Mouse (Mus musculus): ENCODE measurements around the gene Gm44790.
A peak's percentile ranks its signal among the peaks of the same experiment; 100 is the strongest.
"Not testable (repeated sequence)": the region's sequence is repeated elsewhere in the genome, so short reads cannot be mapped to it uniquely, and the experiment has no call there.

The Gm44790 gene

GRCm38 (mm10) chr6:86474646-86475181, 48.3 kb downstream of the Gm44790 start:
- DNase-seq (ENCODE audit: low spot score in 2 of 2) = no peak

- DNase-seq (ENCODE audit: low spot score in 2 of 2) = no peak
Measured at GRCm38 (mm10) chr6:86475462-86476167, 49.2 kb downstream of the Gm44790 start.

- DNase-seq (ENCODE audit: low spot score in 2 of 2) = no peak
Measured at GRCm38 (mm10) chr6:86476931-86477330, 50.5 kb downstream of the Gm44790 start.

- DNase-seq (ENCODE audit: low spot score in 2 of 2) = no peak
Measured at GRCm38 (mm10) chr6:86479311-86479710, 52.9 kb downstream of the Gm44790 start.

GRCm38 (mm10) chr6:86479816-86480188, 53.3 kb downstream of the Gm44790 start:
- no peak for DNase-seq (ENCODE audit: low spot score in 2 of 2)

GRCm38 (mm10) chr6:86480189-86480831, 53.9 kb downstream of the Gm44790 start:
- DNase-seq (ENCODE audit: low spot score in 2 of 2) = no peak

- no peak for DNase-seq (ENCODE audit: low spot score in 2 of 2)
Measured at GRCm38 (mm10) chr6:86481871-86482270, 55.4 kb downstream of the Gm44790 start.

GRCm38 (mm10) chr6:86485943-86486640, 59.6 kb downstream of the Gm44790 start:
- DNase-seq (ENCODE audit: low spot score in 2 of 2) = no peak

- DNase-seq (ENCODE audit: low spot score in 2 of 2) = peak; percentile 84 to 87
Measured at GRCm38 (mm10) chr6:86487358-86488148, 61.1 kb downstream of the Gm44790 start.

GRCm38 (mm10) chr6:86488149-86488485, 61.7 kb downstream of the Gm44790 start:
- DNase-seq (ENCODE audit: low spot score in 2 of 2) = no peak

GRCm38 (mm10) chr6:86489945-86490344, 63.5 kb downstream of the Gm44790 start:
- peak in 1 of 2 experiments; percentile 30 for DNase-seq (ENCODE audit: low spot score in 2 of 2)

- DNase-seq (ENCODE audit: low spot score in 2 of 2) = not testable (repeated sequence)
Measured at GRCm38 (mm10) chr6:86490413-86490812, 64.0 kb downstream of the Gm44790 start.

GRCm38 (mm10) chr6:86493469-86494263, 67.2 kb downstream of the Gm44790 start:
- DNase-seq (ENCODE audit: low spot score in 2 of 2) = peak; percentile 35 to 59

GRCm38 (mm10) chr6:86494767-86495166, 68.3 kb downstream of the Gm44790 start:
- no peak for DNase-seq (ENCODE audit: low spot score in 2 of 2)
